Mouse (Mus musculus) hindbrain, embryonic 16.5 days (tissue): ENCODE data around the gene Naa16. TPM values are rescaled to one million over a fixed set of nuclear protein-coding genes. Genes with fewer than 3 reads are reported as not detected.

ENCODE experiments used
- ATAC-seq: fragments of 200-750 bp; cut with Nextera tagmentation; 2 replicates; pipeline ENCODE4 v1.8.0; 2017; ENCODE audit warnings: moderate TSS enrichment, moderate library complexity
- H3K27ac ChIP-seq: fragments of 300-500 bp; sonication (generic); 2 replicates; pipeline ENCODE4 v1.5.1; 2014; ENCODE audit warnings: low read depth, mild to moderate bottlenecking, control low read depth, low read length, moderate library complexity
- H3K27me3 ChIP-seq: fragments of 300-500 bp; sonication (generic); replicated peaks from 2 replicates; pipeline ENCODE4 v1.6.1; 2014; ENCODE audit warnings: low read length; ENCODE audit not compliant: control insufficient read depth, insufficient read depth
- H3K36me3 ChIP-seq: fragments of 300-500 bp; sonication (generic); 2 replicates; pipeline ENCODE4 v1.6.1; 2014; ENCODE audit warnings: mild to moderate bottlenecking, low read length, moderate library complexity, mixed read lengths; ENCODE audit not compliant: control insufficient read depth, insufficient read depth
- H3K4me1 ChIP-seq: fragments of 300-500 bp; sonication (generic); 2 replicates; pipeline ENCODE4 v1.6.1; 2014; ENCODE audit warnings: low read depth, low read length; ENCODE audit not compliant: control insufficient read depth, insufficient read depth
- H3K4me2 ChIP-seq: fragments of 300-500 bp; sonication (generic); 2 replicates; pipeline ENCODE4 v1.6.1; 2014; ENCODE audit warnings: mild to moderate bottlenecking, low read length, control low read depth, moderate library complexity
- H3K4me3 ChIP-seq: fragments of 300-500 bp; sonication (generic); 2 replicates; pipeline ENCODE4 v1.5.1; 2014; ENCODE audit warnings: mild to moderate bottlenecking, low read length, control low read depth, moderate library complexity
- H3K9ac ChIP-seq: fragments of 300-500 bp; sonication (generic); 2 replicates; pipeline ENCODE4 v1.6.1; 2014; ENCODE audit warnings: low read depth, mild to moderate bottlenecking, control low read depth, low read length, moderate library complexity
- H3K9me3 ChIP-seq: fragments of 300-500 bp; sonication (generic); 2 replicates; pipeline ENCODE4 v1.6.1; 2014; ENCODE audit warnings: mild to moderate bottlenecking, low read length, moderate library complexity; ENCODE audit not compliant: control insufficient read depth
- WGBS: fragments of 180-500 bp; shearing (Covaris S2); extraction: QIAGEN DNeasy Blood & Tissue Kit; methylation state at CpG from one replicate; pipeline ENCODE4 v1.1.7; 2014; 5-methylcytosine and 5-hydroxymethylcytosine counted together
- polyA plus RNA-seq: library from polyadenylated mRNA; unstranded; fragments of >200 nt; fragmentation: Nextera tagmentation; extraction: Ambion mirVana; gene quantifications from 2 replicates; pipeline ENCODE4 v1.2.1, GENCODE M21; 2015

Naa16 gene
- polyA plus RNA-seq, 1 experiment from 2014 or later, result 17.3 TPM

- no peak for ATAC-seq
- Histone ChIP-seq H3K4me3 (no peak overlapping the region), H3K4me2 (no peak overlapping the region), H3K27me3 (no peaks in the 10 kb centered on the region), H3K9me3 (no peaks in the 10 kb centered on the region), H3K36me3 (no peaks in the 10 kb centered on the region), H3K4me1 (peaks cover 13% of the 10 kb centered on the region), H3K9ac (no peak overlapping the region), H3K27ac (no peak overlapping the region)
- 79% methylated on average over 8 of the region's 8 CpGs for WGBS
These were observed 114.6 kb downstream of the Naa16 start for GRCm38 (mm10) chr14:79275870-79276395.

- Histone ChIP-seq H3K27me3 (no peaks in the 10 kb centered on the region), H3K9me3 (no peaks in the 10 kb centered on the region), H3K36me3 (no peaks in the 10 kb centered on the region), H3K9ac (no peak overlapping the region), H3K4me1 (peaks cover 13% of the 10 kb centered on the region), H3K4me3 (no peak overlapping the region), H3K4me2 (no peak overlapping the region), H3K27ac (no peak overlapping the region)
- 53% methylated on average over 3 of the region's 3 CpGs for WGBS
- ATAC-seq, result no peak
These were observed 115.1 kb downstream of the Naa16 start for GRCm38 (mm10) chr14:79275441-79275840.

Other genes starting within 250 kb of the Naa16 start
- not detected in 2 replicates for gene Zfp957, start 143.4 kb downstream of the Naa16 start, polyA plus RNA-seq
- 49.0 and 59.3 TPM in 2 replicates for gene Rgcc, start 89.1 kb downstream of the Naa16 start, polyA plus RNA-seq
- 11.7 and 12.6 TPM in 2 replicates for gene Mtrf1, start 7.0 kb upstream of the Naa16 start, polyA plus RNA-seq
- 16.2 and 20.1 TPM in 2 replicates for gene Kbtbd7, start 35.7 kb upstream of the Naa16 start, polyA plus RNA-seq
- gene Kbtbd6, start 61.1 kb upstream of the Naa16 start, polyA plus RNA-seq, result 1.6 and 2.0 TPM in 2 replicates
- 1.7 and 2.4 TPM in 2 replicates for gene Elf1, start 90.4 kb upstream of the Naa16 start, polyA plus RNA-seq
- gene Wbp4, start 90.7 kb upstream of the Naa16 start, polyA plus RNA-seq, result 38.7 and 38.9 TPM in 2 replicates
- gene Sugt1, start 196.9 kb upstream of the Naa16 start, polyA plus RNA-seq, result 91.2 and 98.6 TPM in 2 replicates